Mouse (Mus musculus): ENCODE measurements around the gene Cfap54.
A peak's percentile ranks its signal among the peaks of the same experiment; 100 is the strongest.

Cfap54 gene

DNA sequence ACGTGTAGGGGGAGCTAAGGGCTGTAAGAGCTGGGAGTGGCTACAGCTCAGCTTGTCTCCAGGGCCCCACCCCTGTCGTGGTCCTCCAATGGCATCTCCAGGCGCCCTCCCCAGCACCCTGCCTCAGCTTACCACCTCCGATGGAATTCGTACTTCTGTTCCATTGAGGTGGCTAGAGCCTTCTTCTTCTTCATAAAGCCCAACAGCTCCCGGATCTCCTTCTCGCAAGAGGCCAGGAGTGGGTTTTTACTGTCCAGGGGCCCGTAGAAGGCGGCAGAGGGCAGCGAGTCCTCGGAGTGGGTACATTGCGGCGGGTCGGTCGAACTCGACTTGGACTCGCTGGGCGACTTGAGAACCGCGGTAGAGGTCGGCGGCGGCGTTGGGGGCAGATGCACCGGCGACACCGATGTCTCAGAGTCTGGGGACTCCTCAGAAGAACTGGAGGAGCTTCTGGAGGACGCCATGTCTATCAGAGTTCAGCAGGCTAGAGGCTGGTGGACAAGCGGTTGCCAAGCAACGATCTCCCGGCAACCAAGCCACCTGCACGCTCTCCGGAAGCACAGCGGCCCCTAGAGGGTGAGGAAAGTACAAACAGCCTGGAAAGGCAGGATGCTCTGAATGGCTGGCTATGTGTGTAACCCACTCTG is at the start of gene Cfap54:
Cfap54 (minus strand) TSS at position 486 of the 647 bp plus-strand sequence.
- DNase-seq (ENCODE audit: low spot score in 2 of 2) = peak; percentile 93

DNA sequence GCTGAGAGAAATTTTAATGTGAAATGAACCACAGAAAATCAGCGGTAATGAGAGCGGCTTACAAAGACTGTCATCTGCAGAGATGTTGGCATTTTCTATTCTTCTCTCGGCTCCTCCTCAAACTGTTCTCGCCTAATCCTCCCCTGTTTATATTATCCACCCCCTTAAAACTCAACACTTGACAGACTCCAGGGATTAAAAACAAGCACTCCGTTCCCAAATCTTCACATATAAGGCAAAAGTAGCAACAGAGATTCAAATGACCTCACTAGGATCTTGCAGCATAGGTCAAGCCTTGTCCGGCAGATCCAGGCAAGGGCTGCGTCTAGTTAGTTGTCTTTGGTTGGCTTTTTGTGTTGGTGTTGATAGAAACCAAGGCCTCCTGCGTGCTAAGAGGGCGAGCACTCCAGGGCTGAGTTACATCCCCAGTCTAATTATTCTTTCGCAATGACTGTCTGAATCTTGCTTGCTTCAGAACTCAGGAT is 49.1 kb upstream of the Cfap54 start:
- no peak for DNase-seq (ENCODE audit: low spot score in 2 of 2)

DNA sequence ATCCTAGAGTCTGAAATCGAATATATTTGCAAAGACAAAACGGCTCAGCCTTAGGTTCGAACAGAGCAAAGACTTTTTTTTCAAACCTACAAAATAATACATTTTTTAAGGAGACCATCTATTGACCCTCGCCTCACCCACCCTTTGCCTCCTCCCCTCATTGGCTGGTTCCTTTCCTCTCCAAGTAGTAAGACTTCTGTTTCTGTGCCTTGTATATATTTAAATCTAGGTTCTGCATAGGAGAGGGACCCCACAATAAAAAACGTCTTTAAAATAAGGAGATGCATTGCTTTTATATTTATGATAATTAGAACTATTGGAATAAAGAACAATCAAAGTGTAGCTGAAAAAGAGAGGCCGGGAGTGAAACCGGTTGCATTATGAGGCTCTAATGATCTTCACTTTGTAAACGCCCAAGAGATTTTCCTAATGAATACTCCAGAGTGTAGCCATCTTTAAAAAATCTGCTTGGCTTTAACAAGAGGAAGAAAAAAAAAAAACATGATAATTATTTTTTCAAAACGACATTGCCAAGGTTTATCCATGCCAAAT is 48.6 kb upstream of the Cfap54 start:
- DNase-seq (ENCODE audit: low spot score in 2 of 2) = no peak

DNA sequence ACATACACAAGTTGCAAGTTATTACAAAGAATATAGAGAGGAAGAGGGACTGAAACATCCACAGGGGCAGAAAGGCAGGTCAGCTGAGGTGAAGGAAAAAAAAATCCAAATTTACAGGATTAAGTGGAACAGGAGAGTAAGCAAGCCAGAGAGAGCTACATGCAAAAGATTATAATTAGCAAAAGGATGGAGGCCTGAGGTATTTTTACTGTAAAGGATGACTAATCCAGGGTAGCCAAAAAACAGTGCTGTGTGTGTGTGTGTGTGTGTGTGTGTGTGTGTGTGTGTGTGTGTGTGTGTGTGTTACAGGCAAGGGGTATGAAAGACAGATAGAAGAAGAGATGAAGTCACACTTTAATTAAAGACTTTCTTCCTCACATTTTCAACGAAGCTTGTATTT is 47.9 kb upstream of the Cfap54 start:
- DNase-seq (ENCODE audit: low spot score in 2 of 2) = no peak

DNA sequence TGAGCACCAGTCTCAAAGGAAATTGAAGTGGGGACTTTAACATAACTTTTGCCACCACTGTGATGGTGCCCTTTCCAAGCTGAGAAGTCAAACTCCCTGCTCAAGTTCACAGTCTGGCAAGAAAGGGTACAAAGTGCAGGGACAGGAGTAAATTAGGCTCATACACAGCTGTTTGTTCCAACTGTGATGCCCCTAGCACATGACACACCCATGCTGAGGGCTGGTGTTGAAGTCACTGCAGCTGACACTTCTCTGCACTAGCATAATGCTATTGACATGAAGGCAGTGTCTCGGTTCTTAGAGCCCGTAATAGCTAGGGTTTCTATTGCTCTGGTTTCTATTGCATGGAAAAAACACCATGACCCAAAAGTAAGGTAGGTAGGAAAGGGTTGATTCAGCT is 47.1 kb upstream of the Cfap54 start:
- DNase-seq (ENCODE audit: low spot score in 2 of 2) = no peak

DNA sequence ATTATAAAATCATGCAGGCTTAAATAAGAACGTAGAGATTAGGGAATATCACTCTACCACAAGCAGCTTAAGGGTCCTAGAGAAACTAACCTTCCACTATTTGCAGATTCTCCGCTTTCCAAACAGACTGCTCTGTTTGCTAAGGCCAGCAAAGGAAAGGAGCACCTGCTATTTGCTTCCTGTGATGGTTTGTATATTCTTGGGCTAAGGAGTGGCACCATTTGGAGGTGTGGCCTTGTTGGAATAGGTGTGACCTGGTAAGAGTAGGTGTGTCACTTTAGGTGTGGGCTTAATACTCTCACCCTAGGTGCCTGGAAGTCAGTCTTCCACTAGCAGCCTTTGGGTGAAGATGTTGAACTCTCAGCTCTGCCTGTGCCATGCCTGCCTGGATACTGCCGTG is 44.6 kb upstream of the Cfap54 start:
- no peak for DNase-seq (ENCODE audit: low spot score in 2 of 2)

DNA sequence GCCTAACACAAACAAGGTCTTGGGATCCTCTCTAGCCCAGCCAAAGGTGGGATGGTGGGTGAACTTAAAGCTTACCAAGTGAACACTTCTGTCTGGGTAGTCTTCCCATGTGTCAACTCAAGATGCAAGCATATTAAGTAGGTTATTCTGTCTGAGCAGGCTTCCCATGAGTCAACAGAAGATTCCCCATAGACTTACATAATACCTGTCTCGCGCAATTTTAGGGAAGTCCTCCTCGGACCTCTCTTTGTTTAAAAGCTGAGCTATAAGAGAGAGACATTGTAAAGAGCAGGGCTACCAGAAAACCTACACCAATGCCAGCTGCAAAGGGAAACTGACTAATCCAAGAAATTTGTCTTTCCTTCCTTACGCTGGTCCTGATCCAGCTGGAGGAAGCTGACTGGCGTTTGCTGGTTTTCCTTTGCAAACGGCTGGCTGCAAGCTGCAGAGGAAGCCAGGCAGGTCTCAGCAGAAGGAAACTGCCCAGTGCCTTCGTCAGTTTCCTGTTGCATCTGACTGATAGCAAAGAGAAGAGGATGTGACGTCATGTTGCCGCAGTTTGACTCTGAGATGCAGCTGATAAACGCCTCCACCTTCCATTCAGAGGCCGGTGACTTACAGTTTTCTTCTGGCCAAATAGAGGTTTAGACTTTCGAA is 42.7 kb upstream of the Cfap54 start:
- DNase-seq (ENCODE audit: low spot score in 2 of 2) = no peak

DNA sequence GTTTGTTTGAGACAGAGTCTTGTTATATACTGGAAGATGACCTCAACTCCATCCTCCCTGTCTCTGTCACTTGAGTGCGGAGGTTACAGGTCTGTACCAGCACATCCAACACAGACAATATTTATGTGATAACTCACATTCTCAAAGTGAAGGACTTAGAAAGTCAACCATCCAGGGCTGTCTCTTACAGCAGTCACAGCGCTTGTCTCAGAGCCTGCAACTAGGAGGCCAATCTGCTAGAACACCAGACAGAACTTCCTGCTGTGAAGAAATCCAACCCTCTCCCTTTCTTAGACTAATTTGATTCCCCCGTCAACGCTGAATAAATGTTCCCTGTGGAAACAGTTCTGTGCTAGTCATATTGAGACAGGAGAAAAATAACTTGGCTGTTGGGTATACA is 41.9 kb upstream of the Cfap54 start:
- DNase-seq (ENCODE audit: low spot score in 2 of 2) = no peak

DNA sequence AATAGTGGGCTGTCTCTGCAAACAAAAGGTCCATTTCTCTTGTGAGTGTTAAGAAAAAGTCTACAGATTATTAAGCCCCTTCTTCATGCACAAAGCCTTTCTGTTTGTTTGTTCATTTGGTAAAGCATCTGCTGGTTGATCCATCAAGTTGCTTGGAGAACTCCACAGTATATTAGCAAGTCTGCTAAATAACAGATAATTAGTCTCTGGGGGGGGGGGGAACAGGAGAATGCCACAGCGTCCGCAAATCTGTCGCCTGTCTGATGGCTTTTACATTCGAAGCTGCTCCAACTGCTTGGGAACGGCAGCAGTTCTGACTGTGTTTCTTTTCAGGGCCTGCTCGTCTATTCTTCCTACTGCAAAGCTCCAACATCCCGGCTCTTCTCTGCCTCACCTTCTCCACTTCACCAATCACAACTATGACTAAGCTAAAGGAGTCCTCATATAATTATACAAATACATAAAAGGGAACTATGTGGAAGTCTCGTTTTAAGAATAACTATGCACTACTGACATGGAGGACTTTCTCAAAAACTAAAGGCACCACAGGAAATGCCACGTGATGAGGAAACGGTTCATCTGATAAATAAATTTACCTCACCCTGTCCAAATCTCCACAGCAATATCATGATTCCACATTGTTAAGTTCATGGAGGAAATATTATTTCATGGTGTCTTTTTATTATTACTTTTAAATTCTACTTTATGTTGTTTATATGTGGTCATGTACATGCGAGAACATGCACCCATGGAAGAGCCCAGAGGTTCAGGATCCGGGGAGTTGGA is 41.2 kb upstream of the Cfap54 start:
- no peak for DNase-seq (ENCODE audit: low spot score in 2 of 2)

DNA sequence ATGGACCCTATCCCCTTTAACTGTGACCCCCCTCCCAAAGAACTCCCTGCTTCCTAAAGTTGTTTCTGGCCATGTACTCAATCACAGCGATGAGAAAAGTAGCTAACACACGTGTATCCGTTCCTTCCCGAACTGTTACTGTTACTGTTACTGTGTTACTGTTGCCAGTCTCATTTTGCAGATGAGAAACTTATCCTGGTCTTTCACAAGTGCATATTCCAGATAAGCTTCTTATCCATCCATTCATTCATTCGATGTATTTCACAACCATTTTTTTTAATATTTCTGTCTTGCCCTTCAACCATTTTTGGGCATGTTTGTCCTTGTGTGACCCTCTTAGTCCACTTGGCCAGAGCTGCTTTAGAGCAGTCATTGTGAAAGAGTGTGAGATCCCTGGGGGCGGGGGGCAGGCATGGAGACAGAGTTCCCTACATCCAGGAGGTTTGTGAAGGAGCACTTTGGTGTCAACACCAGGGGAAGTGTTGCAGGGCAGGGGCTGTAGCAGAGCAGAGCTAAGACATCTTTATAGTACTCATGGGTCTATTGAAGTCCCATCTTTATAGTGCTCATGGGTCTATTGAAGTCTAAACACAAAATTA is 39.9 kb upstream of the Cfap54 start:
- DNase-seq (ENCODE audit: low spot score in 2 of 2) = no peak

DNA sequence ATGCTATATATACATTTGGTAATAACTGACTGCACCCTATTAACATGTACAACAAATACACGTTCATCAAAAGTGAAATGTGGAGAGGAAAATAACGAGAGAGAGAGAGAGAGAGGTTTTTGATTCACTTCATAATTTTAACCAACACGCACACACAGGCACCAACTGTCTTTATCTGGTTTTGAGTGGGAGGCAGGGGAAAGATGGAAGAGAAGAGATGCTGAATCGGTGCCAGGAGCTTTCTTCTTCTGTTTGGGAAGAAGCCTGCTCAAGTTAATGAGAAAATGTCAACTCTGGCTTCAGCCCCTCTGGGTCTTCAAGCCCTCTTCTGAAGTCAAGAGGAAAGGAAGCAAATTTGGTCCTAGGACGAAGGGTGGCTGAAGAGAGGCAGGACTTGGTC is 38.4 kb upstream of the Cfap54 start:
- DNase-seq (ENCODE audit: low spot score in 2 of 2) = peak; percentile 66 to 71

DNA sequence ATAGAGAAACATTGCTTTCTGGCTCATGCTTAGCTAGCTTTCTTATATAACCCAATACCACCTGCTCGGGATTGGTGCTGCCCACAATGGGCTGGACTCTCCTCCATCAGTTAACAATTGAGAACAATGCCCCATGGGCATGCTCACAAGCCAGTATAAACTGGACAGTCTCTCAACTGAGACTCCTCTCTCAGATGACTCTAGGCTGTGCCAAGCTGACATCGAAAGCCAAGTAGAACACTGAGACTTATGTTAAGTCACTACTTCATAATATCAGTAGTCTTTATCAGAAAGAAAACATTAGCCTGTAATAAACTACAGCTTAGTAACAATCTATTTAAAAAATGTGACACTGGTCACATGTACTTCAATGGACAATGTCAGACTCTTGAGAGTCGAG is 35.2 kb upstream of the Cfap54 start:
- no peak for DNase-seq (ENCODE audit: low spot score in 2 of 2)

DNA sequence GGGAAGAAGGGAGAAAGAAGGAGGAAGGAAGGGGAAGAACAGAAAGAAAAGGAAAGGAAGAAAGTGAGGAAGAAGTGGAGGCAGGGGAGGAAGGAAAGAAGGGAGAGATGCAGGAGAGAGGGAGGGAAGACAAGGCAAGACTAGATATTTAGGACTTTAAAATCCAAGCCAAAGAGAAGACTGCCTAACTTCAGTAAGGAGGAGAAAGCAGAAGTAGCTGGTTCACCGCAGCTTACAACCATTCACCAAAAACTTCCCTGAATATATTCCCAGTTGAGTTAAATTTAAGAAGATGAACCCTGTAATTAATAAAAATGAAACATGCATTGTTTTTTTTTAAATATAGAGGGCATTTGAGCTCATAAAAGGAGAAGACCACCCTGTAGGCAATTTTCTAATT is 34.3 kb upstream of the Cfap54 start:
- DNase-seq (ENCODE audit: low spot score in 2 of 2) = no peak

DNA sequence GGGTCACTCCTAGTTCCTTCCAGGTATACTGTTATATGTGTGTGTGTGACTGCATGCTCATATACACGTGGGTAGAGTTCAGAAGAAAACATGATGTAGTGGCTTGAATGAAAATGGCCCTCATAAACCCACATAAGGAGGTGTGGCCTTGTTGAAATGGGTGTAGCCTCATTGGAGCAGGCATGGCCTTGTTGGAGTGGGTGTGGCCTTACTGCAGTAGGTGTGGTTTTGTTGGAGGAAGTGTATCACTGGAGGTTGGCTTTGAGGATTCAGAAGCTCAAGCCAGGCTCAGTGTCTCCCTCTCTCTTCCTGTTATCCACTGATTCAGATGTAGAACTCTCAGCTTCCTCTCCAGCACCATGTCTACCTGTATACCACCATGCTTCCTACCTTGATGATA is 33.4 kb upstream of the Cfap54 start:
- no peak for DNase-seq (ENCODE audit: low spot score in 2 of 2)

DNA sequence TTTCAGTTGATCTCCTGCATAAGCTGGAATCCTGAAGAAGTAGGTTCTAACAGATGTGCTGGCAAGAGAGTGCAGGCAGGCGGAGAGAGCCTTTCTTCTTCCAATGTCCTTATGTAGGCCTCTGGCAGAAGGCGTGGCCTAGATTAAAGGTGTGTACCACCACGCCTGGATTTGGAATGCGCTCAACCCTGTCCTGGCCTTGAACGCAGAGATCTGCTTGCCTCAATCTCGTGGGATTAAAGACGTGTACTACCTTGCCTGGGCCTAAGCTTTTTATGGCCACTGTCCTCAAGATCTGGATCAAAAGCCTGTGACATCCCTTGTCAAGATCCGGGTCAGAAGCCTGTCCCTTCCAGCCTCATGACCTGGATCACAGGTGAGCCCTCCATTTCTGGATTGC is 32.5 kb upstream of the Cfap54 start:
- DNase-seq (ENCODE audit: low spot score in 2 of 2) = no peak

DNA sequence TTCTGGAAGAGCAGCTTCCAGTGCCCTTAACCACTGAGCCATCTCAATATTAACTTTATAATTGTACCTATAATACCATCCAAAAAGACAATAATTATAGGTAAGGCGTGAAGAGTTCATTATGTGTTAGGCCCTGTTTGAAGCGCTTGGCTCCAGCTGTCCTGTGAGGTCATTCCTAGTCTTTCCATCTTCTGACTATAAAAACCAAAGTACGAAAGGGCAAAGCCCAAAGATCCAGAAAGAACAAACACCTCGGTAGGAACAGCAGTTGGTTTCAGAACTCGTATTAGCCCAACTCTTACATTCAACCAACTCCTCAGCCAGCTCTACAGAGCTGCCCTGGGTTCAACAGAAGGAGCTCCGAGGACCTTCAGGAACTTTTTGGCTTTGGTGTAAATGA is 30.6 kb upstream of the Cfap54 start:
- DNase-seq (ENCODE audit: low spot score in 2 of 2) = no peak

DNA sequence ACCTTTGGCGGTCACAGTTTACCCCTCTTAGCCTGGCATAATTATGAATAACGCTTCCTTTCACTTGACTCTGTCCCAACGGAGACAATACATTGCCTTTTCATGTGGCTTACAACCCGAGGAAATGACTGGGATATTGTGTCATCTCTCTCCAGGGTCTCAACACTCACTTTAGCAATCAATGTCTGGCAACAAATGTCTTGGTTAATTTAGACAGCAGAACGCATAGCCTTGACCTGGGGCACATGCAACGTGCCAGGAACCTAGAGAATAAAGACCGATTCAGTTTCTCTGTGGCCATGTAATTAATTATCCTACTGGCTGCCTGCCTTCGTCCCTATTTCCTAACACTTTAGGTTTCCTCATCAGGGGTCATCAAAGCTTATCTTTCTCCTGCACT is 30.0 kb upstream of the Cfap54 start:
- DNase-seq (ENCODE audit: low spot score in 2 of 2) = no peak

DNA sequence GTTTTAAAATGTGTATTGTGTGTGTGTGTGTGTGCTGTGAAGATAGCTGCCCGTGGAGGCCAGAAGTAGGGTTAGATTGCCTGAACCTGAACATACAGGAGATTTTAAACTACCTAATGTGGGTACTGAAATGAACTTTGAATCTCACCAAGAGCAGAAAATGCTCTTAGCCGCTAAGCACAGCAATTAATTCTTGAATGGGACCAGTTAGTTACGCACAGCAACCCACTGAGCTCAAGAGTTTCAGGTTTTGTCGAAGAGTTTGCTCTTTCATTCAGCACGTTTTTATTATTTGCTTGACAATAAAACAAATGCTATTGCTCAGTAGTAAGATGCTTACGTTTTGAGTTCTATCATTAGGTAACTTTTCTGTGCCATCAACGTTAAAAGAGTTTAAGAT is 23.9 kb upstream of the Cfap54 start:
- DNase-seq (ENCODE audit: low spot score in 2 of 2) = no peak

DNA sequence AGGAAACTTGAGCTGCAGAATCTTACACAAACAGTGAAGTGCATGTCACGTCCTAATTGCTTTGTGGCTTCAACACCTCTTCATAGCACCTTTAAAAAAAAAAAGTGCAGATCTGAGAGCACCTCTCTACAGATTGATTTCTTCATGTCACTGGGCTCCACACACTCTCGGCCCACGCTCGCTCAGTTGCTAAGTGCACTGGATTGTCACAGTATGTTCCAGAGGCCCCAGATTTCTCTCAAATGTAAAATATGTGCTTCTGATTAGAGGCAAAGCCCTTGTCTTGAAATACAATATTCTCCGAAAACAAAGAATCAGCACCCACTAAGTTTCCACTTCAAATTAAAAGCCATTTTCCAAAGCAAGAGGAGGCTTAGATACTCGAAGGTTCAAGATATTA is 22.9 kb upstream of the Cfap54 start:
- peak; percentile 66 for DNase-seq (ENCODE audit: low spot score in 2 of 2)

DNA sequence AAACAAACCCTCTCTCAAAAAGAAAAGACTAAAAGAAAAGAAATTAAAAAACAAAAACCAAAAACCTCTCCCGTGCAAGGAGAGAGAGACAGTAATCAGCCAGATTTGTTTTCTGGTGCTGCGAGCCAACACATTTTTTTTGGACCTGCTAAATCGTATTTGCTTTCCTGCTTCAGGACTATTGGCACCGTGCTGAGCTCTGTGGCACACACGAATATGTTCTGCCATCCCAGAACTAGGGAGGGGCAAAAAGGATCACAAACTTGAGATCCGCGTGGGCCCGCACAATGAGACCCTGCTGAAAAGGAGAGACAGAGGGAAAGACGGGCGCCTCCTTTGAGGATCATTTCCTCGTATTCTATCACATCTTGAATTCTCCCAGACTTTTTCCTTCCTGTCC is 22.3 kb upstream of the Cfap54 start:
- DNase-seq (ENCODE audit: low spot score in 2 of 2) = no peak

DNA sequence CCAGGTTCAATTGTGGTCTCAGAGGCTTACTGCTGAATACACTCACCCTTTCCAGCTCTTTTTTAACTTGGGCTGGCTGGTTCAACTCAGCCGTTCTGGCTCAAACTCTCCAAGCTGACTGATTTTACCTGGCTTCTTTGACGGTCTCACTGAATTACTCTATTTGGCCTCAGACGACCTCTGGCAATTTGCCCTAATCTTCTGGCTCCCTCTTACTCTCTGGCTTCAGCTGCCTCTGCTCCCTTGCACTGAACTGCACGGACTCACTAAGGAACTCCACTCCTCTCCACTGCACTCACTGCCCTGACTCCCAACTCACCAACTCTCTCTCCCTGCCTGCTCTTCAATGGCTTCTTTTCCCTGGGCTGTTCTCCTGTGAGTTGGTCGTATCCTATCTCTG is 20.9 kb upstream of the Cfap54 start:
- DNase-seq (ENCODE audit: low spot score in 2 of 2) = no peak

DNA sequence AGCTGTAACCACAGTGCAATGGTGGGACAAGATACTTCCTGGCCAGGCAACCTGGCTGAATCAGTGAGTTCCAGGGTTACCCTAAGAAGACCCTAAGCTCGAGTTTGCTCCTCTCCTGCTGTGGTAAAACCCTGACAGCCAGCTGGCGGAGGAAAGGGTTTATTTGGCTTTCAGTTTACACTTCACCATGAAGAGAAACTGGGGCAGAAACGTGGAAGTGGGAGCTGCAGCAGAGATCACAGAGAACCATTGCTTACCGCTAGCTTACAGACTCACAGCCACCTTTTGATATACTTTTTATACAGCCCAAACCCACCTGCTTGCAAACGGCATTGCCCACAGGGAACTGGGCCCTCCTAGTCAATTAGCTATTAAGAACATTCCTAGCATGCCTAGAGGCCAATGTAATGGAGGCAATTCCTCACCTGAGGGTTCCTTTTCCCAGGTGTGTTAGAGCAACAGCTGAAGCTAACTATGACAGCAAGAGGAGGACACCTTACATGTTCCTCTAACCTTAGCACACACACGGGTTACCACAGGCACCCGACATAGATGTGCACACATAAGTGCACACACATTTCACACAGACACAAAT is 16.9 kb upstream of the Cfap54 start:
- no peak for DNase-seq (ENCODE audit: low spot score in 2 of 2)

All from right cerebral cortex, adult 2 months (tissue).